Mouse (Mus musculus) cerebellum, postnatal 10 days (tissue): ENCODE measurements around the gene Sspo.

Experiments used
- DNase-seq, 2 experiments: peaks; one replicate each; pipeline ENCODE4 v3.0.0; 2021; ENCODE audit warnings: mixed read lengths in 2 of 2

Gene Sspo

GRCm38 (mm10) chr6:48437679-48438376 lies 10.2 kb upstream of the Sspo start:
- DNase-seq = peak in 1 of 2 experiments; percentile 59

GRCm38 (mm10) chr6:48438475-48439125 lies 9.4 kb upstream of the Sspo start:
- DNase-seq = peak; percentile 56 to 78

GRCm38 (mm10) chr6:48439654-48440053 lies 8.4 kb upstream of the Sspo start:
- DNase-seq = no peak

GRCm38 (mm10) chr6:48440306-48441014 lies 7.6 kb upstream of the Sspo start:
- DNase-seq = no peak

- DNase-seq = peak; percentile 98 to 99
Measured at GRCm38 (mm10) chr6:48443592-48444309, 4.3 kb upstream of the Sspo start.

- peak; percentile 93 for DNase-seq
Measured at GRCm38 (mm10) chr6:48444310-48445180, 3.5 kb upstream of the Sspo start.

- DNase-seq = peak; percentile 71 to 74
Measured at GRCm38 (mm10) chr6:48445181-48446101, 2.6 kb upstream of the Sspo start, which contains the start of gene Zfp467. Gene Zfp467 (minus strand): TSS chr6:48445825.

- peak in 1 of 2 experiments; percentile 29 for DNase-seq
Measured at GRCm38 (mm10) chr6:48446256-48446655, 1.8 kb upstream of the Sspo start.

- DNase-seq = no peak
Measured at GRCm38 (mm10) chr6:48446896-48447295, 1.1 kb upstream of the Sspo start.

- no peak for DNase-seq
Measured at GRCm38 (mm10) chr6:48448527-48448926, 498 bp downstream of the Sspo start.

GRCm38 (mm10) chr6:48452151-48452550 lies 4.1 kb downstream of the Sspo start:
- no peak for DNase-seq

GRCm38 (mm10) chr6:48452771-48453170 lies 4.7 kb downstream of the Sspo start:
- DNase-seq = no peak

- DNase-seq = no peak
Measured at GRCm38 (mm10) chr6:48464966-48465679, 17.1 kb downstream of the Sspo start.

GRCm38 (mm10) chr6:48466715-48467114 lies 18.7 kb downstream of the Sspo start:
- DNase-seq = no peak

- DNase-seq = no peak
Measured at GRCm38 (mm10) chr6:48467490-48467889, 19.5 kb downstream of the Sspo start.

- DNase-seq = no peak
Measured at GRCm38 (mm10) chr6:48470739-48471138, 22.7 kb downstream of the Sspo start.

- peak in 1 of 2 experiments; percentile 40 for DNase-seq
Measured at GRCm38 (mm10) chr6:48478446-48478845, 30.4 kb downstream of the Sspo start.

- peak in 1 of 2 experiments; percentile 42 for DNase-seq
Measured at GRCm38 (mm10) chr6:48482501-48482900, 34.5 kb downstream of the Sspo start.

GRCm38 (mm10) chr6:48487747-48488725 lies 40.0 kb downstream of the Sspo start:
- DNase-seq = peak in 1 of 2 experiments; percentile 41
